Mouse (Mus musculus) embryonic fibroblast, embryonic 13.5 days (primary cell): ENCODE measurements around the gene Gm9817.

Source experiments
- CTCF ChIP-seq: IDR thresholded peaks from 2 replicates; pipeline ENCODE4 v1.5.1; 2011; ENCODE audit warnings: mild to moderate bottlenecking, control low read depth, low read length, moderate library complexity, borderline replicate concordance; ENCODE audit not compliant: insufficient read depth
- POLR2A ChIP-seq: IDR thresholded peaks from 2 replicates; pipeline ENCODE4 v1.6.1; 2011; ENCODE audit warnings: low read depth, mild to moderate bottlenecking, control low read depth, low read length, moderate library complexity

DNA sequence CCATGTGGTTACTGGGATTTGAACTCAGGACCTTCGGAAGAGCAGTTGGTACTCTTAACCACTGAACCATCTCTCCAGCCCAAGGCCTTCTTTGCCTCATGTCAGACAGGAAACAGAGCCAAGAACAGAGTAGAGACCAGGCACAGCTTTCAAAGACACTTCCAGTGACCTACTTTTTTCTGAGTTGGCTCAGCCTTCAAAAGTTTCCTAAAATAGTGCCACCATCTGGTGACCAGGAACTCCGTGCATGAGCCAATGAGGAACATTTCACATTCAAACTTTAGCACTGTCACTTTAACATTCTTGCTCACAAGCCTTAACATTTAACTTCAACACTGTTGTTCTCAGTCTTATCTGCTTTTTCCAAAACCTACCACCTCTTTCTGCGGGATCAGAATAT, 2.3 kb downstream of the Gm9817 start:
- TF ChIP-seq POLR2A (no peak), CTCF (no peak)
